Mouse (Mus musculus) ES-Bruce4 (cell line): ENCODE results near the gene Pspn.

Source experiments
- CTCF ChIP-seq: IDR thresholded peaks from one replicate; pipeline ENCODE4 v1.8.1; 2011; ENCODE audit warnings: low read depth, low read length
- EP300 ChIP-seq: IDR thresholded peaks from 2 replicates; pipeline ENCODE4 v1.6.1; 2011; ENCODE audit warnings: low read depth, low read length; ENCODE audit not compliant: insufficient read depth
- POLR2A ChIP-seq: IDR thresholded peaks from one replicate; pipeline ENCODE4 v1.8.1; 2011; ENCODE audit warnings: low read length; ENCODE audit not compliant: insufficient read depth

DNA sequence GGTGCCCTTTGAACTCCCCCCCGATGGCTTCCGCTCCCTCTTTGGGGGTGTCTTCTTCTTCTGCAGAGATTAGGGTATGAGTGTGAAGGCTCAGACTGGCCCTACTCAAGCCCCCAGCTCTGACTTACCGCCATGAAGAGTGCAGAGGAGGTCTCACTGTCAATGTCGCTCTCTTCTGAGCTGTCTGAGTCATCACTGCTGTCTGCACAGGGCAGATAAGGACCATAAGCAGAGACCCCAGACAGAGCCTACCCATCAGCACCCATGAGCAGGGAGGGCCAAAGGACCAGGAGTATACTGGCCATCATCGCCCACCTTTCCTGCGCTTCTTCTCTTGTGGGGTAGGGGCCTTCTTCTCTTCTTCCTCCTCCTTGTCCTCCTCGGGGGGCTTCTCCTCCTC, 4.2 kb upstream of the Pspn start:
- TF ChIP-seq POLR2A: no peak
- TF ChIP-seq CTCF: no peak
- no peak for TF ChIP-seq EP300
